Comparison of ENCODE assay signal across 8 mouse cellular contexts in the genomic region with DNA sequence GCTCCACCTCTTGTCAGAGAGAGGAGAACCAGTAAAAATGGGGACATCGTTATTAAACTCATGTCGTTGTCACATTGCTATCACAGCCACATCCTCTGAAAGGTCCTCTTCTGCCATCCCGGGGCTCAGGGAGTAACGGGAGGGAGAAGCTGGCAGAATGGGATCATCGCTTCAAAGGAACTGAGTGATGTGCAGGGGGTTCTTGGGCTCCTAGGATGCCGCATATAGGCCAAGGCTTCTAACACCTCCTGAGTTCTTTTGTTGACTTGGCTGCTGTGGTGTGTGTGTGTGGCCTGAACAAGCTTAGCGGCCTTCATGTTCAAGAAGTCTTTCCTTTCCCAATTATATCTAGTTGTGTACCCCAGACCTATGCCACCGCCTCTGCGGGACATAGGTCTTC. TPM values are rescaled to one million over a fixed set of nuclear protein-coding genes. Genes with fewer than 3 reads are reported as not detected.
DNase-seq lines count a peak whose midpoint lies in the region; ATAC-seq and TF ChIP-seq lines count a peak whose summit lies in the region.

No protein-coding gene starts in this region.

- no peak overlapping the region for H3K27ac ChIP-seq in heart, embryonic 11.5 days (ENCODE audit: low read depth, low read length)
- H3K27ac ChIP-seq in forebrain, embryonic 16.5 days (ENCODE audit: low read length) = peak overlapping the region; percentile 94
- no peak overlapping the region for H3K27ac ChIP-seq in liver, embryonic 16.5 days (ENCODE audit: low read length)

- no peak for TF ChIP-seq CTCF in E14TG2a.4 (conservative IDR thresholded peaks at IDR 0.05; ENCODE audit: low read length)

- H3K4me3 ChIP-seq in heart, embryonic 11.5 days (ENCODE audit: low read depth, low read length) = peak overlapping the region; percentile 63
- H3K4me3 ChIP-seq in E14TG2a.4 (replicated peaks; ENCODE audit: low read length) = peak overlapping the region; percentile 85
- peak overlapping the region; percentile 88 for H3K4me3 ChIP-seq in forebrain, embryonic 16.5 days (replicated peaks; ENCODE audit: low read length)
- H3K4me3 ChIP-seq in liver, embryonic 16.5 days (ENCODE audit: low read depth, low read length) = peak overlapping the region; percentile 51; the same call in 1 of the 2 replicates

- H3K4me2 ChIP-seq in heart, embryonic 11.5 days = peak overlapping the region; percentile 99
- peak overlapping the region; percentile 84 for H3K4me2 ChIP-seq in forebrain, embryonic 16.5 days (ENCODE audit: low read length)
- peak overlapping the region; percentile 69 for H3K4me2 ChIP-seq in liver, embryonic 16.5 days (ENCODE audit: low read depth, low read length)

- H3K27me3 ChIP-seq in heart, embryonic 11.5 days (ENCODE audit: control insufficient read depth, insufficient read depth, low read length) = peaks cover 78% of the 10 kb centered on the region
- peaks cover 68% of the 10 kb centered on the region for H3K27me3 ChIP-seq in E14TG2a.4 (ENCODE audit: insufficient read depth, low read length)
- peaks cover 14% of the 10 kb centered on the region for H3K27me3 ChIP-seq in forebrain, embryonic 16.5 days (replicated peaks; ENCODE audit: control insufficient read depth, insufficient read depth, low read length)
- peaks cover 71% of the 10 kb centered on the region for H3K27me3 ChIP-seq in liver, embryonic 16.5 days (ENCODE audit: control insufficient read depth, insufficient read depth, low read depth, low read length)

- H3K9me3 ChIP-seq in heart, embryonic 11.5 days (replicated peaks; ENCODE audit: control insufficient read depth, low read length) = no peaks in the 10 kb centered on the region
- peaks cover 15% of the 10 kb centered on the region for H3K9me3 ChIP-seq in E14TG2a.4 (ENCODE audit: low read length)
- no peaks in the 10 kb centered on the region for H3K9me3 ChIP-seq in forebrain, embryonic 16.5 days (ENCODE audit: control insufficient read depth, low read length)
- no peaks in the 10 kb centered on the region for H3K9me3 ChIP-seq in liver, embryonic 16.5 days (replicated peaks; ENCODE audit: control insufficient read depth, low read length)

- no peak for DNase-seq in heart, adult 8-10 months (ENCODE audit: low spot score)
- no peak for DNase-seq in spleen, adult 18-20 months
- DNase-seq in c-Kit-positive CD71-positive TER-119-positive erythroid progenitor cells, embryonic 14.5 days (ENCODE audit: low spot score) = no peak
- no peak for DNase-seq in gastrocnemius, postnatal 25 days

- H3K9ac ChIP-seq in heart, embryonic 11.5 days (ENCODE audit: low read depth, low read length) = peak overlapping the region; percentile 50; the same call in 1 of the 2 replicates
- H3K9ac ChIP-seq in forebrain, embryonic 16.5 days (replicated peaks; ENCODE audit: low read depth, low read length) = peak overlapping the region; percentile 93
- H3K9ac ChIP-seq in liver, embryonic 16.5 days (ENCODE audit: low read depth, low read length) = no peak overlapping the region

- WGBS in heart, embryonic 11.5 days (ENCODE audit: insufficient replicate concordance) = 27% methylated on average over 9 of the region's 9 CpGs
- WGBS in forebrain, embryonic 16.5 days = 22% methylated on average over 9 of the region's 9 CpGs
- 22% methylated on average over 9 of the region's 9 CpGs for WGBS in liver, embryonic 16.5 days (ENCODE audit: insufficient replicate concordance)

- no peaks in the 10 kb centered on the region for H3K36me3 ChIP-seq in heart, embryonic 11.5 days (ENCODE audit: control insufficient read depth, insufficient read depth, low read length)
- H3K36me3 ChIP-seq in E14TG2a.4 (ENCODE audit: insufficient read depth, low read length) = no peaks in the 10 kb centered on the region
- H3K36me3 ChIP-seq in forebrain, embryonic 16.5 days (ENCODE audit: control insufficient read depth, insufficient read depth) = no peaks in the 10 kb centered on the region
- H3K36me3 ChIP-seq in liver, embryonic 16.5 days (ENCODE audit: control insufficient read depth, insufficient read depth) = no peaks in the 10 kb centered on the region

- H3K4me1 ChIP-seq in heart, embryonic 11.5 days (ENCODE audit: control insufficient read depth, insufficient read depth, low read length) = 0 out of 2 replicates have a peak, but pooled peaks cover 3% of the 10 kb centered on the region
- peaks cover 4% of the 10 kb centered on the region for H3K4me1 ChIP-seq in E14TG2a.4 (replicated peaks; ENCODE audit: low read depth, low read length)
- H3K4me1 ChIP-seq in forebrain, embryonic 16.5 days (replicated peaks; ENCODE audit: control insufficient read depth, insufficient read depth, low read length) = peaks cover 7% of the 10 kb centered on the region
- peaks cover 5% of the 10 kb centered on the region for H3K4me1 ChIP-seq in liver, embryonic 16.5 days (ENCODE audit: control insufficient read depth, low read depth, low read length)

- ATAC-seq in heart, embryonic 11.5 days (replicated peaks; ENCODE audit: insufficient number of reproducible peaks, low FRiP score, low TSS enrichment) = no peak
- ATAC-seq in forebrain, embryonic 16.5 days = peak; percentile 16
- no peak for ATAC-seq in liver, embryonic 16.5 days (ENCODE audit: low read depth)

RNA-seq across cellular contexts. Expression of a gene that starts 0.4 kb away (rescaled TPM):
- polyA plus RNA-seq in heart, embryonic 11.5 days (2014; fragmentation: Nextera tagmentation; extraction: Ambion mirVana) = 0.34 and 0.56 TPM in 2 replicates
- 10 to 100 TPM; 15.1 to 23.8 (median 19.8) TPM for total RNA-seq in heart, adult 8-10 months (2022)
- polyA plus RNA-seq in forebrain, embryonic 16.5 days (2015; fragmentation: Nextera tagmentation; extraction: Ambion mirVana) = 23.2 and 23.6 TPM in 2 replicates
- polyA plus RNA-seq in liver, embryonic 16.5 days (2015; fragmentation: Nextera tagmentation; extraction: Ambion mirVana) = 0.02 and 0.04 TPM in 2 replicates
- total RNA-seq in gastrocnemius, postnatal 25 days (2021) = under 1 TPM in 1 of 2 experiments, not detected in 1; 0.13 TPM

RNA-seq across cellular contexts. Expression of a gene that starts 57.5 kb away (rescaled TPM):
- polyA plus RNA-seq in heart, embryonic 11.5 days (2014; fragmentation: Nextera tagmentation; extraction: Ambion mirVana) = 5.8 and 9.0 TPM in 2 replicates
- total RNA-seq in heart, adult 8-10 months (2022) = 10 to 100 TPM; 27.2 to 38.4 (median 32.0) TPM
- 1.4 and 1.7 TPM in 2 replicates for polyA plus RNA-seq in forebrain, embryonic 16.5 days (2015; fragmentation: Nextera tagmentation; extraction: Ambion mirVana)
- polyA plus RNA-seq in liver, embryonic 16.5 days (2015; fragmentation: Nextera tagmentation; extraction: Ambion mirVana) = 8.4 and 9.9 TPM in 2 replicates
- total RNA-seq in gastrocnemius, postnatal 25 days (2021) = 10 to 100 TPM; 27.7 to 32.1 TPM

Comparison
In these comparisons a context has a peak if more than half of its experiments do, and no peak if none do; other contexts are left out.
1. RNA of a gene that starts 0.4 kb away (polyA plus RNA-seq): 23.2 to 23.6 TPM in forebrain, embryonic 16.5 days; 0.34 to 0.56 TPM in heart, embryonic 11.5 days and 0.02 to 0.04 TPM in liver, embryonic 16.5 days; every median in the first group is over 10 times any median in the second.
2. Peak in every context shown above with its lines, with median percentiles within 50 percentile points of each other: H3K4me2 ChIP-seq and H3K4me3 ChIP-seq.